In genomic region chrX:143736035-143736434, GRCm38 (mm10) we compare ENCODE assay signal across 8 mouse cellular contexts.
DNase-seq lines count a peak whose midpoint lies in the region; TF ChIP-seq lines count a peak whose summit lies in the region.

No protein-coding gene starts in this region.

- DNase-seq in gastrocnemius, adult 2 months: peak; percentile 13
- no peak for DNase-seq in gastrocnemius, adult 8-10 months (ENCODE audit: low spot score in 2 of 2)
- DNase-seq in lung, adult 2 months: peak; percentile 2
- no peak for DNase-seq in lung, postnatal 36 days
- DNase-seq in c-Kit-positive CD71-negative TER-119-negative erythroid progenitor cells, embryonic 14.5 days (ENCODE audit: low read depth): peak; percentile 0
- DNase-seq in lung, postnatal 4 days: peak; percentile 12 to 18
- no peak for DNase-seq in urinary bladder, postnatal 14 days (ENCODE audit: low spot score)
- no peak for DNase-seq in layer of hippocampus, adult 8-10 months (ENCODE audit: low spot score in 2 of 2)

- no peaks in the 10 kb centered on the region for H3K4me1 ChIP-seq in lung, adult 2 months (ENCODE audit: control insufficient read depth, insufficient read depth, low read length)

- no peak overlapping the region for H3K4me3 ChIP-seq in gastrocnemius, adult 2 months
- no peak overlapping the region for H3K4me3 ChIP-seq in lung, adult 2 months (replicated peaks; ENCODE audit: extremely low read depth, low read depth, low read length)

- intact Hi-C loops in gastrocnemius, adult 2 months (cut with DNase I): loop anchor here (1.0 kb wide), 1 partner anchor 260 kb away; no protein-coding TSS in a partner anchor

- no peak overlapping the region for H3K27ac ChIP-seq in gastrocnemius, adult 2 months

- no peak for TF ChIP-seq POLR2A in lung, adult 2 months (IDR thresholded peaks at IDR 0.05; ENCODE audit: borderline replicate concordance, extremely low read depth, low read depth, low read length)

- peak; percentile 56 for TF ChIP-seq CTCF in gastrocnemius, adult 2 months (IDR thresholded peaks at IDR 0.05)
- 0 out of 2 replicates have a peak, but pooled peaks have one; percentile 18 for TF ChIP-seq CTCF in lung, adult 2 months (IDR thresholded peaks at IDR 0.05; ENCODE audit: insufficient read depth, low read length)

- WGBS in lung, adult 2 months: 40% methylated on average over 4 of the region's 4 CpGs

Comparison
In these comparisons a context has a peak if more than half of its experiments do, and no peak if none do; other contexts are left out.
1. DNase-seq: peak in gastrocnemius, adult 2 months (single experiment), lung, adult 2 months (single experiment), c-Kit-positive CD71-negative TER-119-negative erythroid progenitor cells, embryonic 14.5 days (single experiment) and lung, postnatal 4 days (2 of 2); none in gastrocnemius, adult 8-10 months (0 of 2), lung, postnatal 36 days (single experiment), urinary bladder, postnatal 14 days (single experiment) and layer of hippocampus, adult 8-10 months (0 of 2).